Mouse (Mus musculus): Measurements from ENCODE around the gene Mmrn1.

DNA sequence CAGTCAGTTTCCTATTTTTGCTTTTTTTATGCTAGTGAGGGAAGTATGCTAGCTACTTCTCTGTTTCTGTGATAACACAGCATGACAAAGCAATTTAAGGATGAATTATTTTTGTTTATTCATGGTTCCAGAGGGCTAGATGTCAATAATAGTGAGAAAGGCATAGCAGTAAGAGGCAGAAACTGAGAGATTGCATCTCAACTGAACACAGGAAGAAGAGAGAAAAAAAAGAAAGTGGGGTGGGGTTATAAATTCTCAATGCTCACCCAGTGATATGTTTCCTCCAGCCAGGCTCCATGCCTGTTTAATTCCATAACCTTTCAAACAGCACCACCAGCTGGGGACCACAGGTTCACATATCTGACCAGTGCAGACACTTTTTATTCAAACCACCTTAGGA, 6.6 kb downstream of the Mmrn1 start:
- TF ChIP-seq CTCF (IDR thresholded peaks at IDR 0.05; ENCODE audit: extremely low read depth, insufficient read length, insufficient replicate concordance, low read depth, low read length): no peak
- TF ChIP-seq POLR2A (IDR thresholded peaks at IDR 0.05; ENCODE audit: low read depth, low read length): no peak
